Mouse (Mus musculus): ENCODE data around the gene Medag. TPM values are rescaled to one million over a fixed set of nuclear protein-coding genes. Genes with fewer than 3 reads are reported as not detected.

Medag gene
- polyA plus RNA-seq, 1 experiment from 2014 or later: 1.4 TPM

DNA sequence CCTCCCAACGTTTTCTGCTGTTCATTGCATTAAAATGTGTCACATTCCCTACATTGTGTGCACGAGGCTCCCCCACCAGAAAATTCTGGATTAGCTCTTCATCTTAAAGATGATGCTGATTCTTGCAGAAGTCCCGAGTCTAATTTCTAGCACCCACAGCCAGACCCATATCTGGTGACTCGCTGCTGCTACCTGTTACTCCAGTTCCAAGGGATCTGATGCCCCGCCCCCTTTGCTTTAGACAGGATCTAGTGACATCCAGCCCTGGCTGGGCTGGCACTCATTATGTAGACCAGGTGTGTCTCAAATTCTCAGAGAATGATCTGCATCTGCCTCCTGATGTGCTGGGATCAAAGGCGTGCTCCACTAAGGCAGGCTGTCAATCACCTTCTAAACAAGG lies 25.6 kb downstream of the Medag start:
- peaks cover 34% of the 10 kb centered on the region for H3K4me1 ChIP-seq (replicated peaks)
- no peak overlapping the region for H3K9ac ChIP-seq
- WGBS: 81% methylated on average over 6 of the region's 6 CpGs
- H3K27me3 ChIP-seq: no peaks in the 10 kb centered on the region
- no peak for ATAC-seq (ENCODE audit: low read depth)
- H3K36me3 ChIP-seq: no peaks in the 10 kb centered on the region
- no peak overlapping the region for H3K27ac ChIP-seq (replicated peaks)
- no peak overlapping the region for H3K4me2 ChIP-seq
- H3K9me3 ChIP-seq: no peaks in the 10 kb centered on the region
- H3K4me3 ChIP-seq: no peak overlapping the region

GRCm38 (mm10) chr5:149439531-149440179 lies 28.1 kb downstream of the Medag start, which contains the start of gene Tex26:
Gene Tex26, plus strand, starts transcription at chr5:149439660.
- Histone ChIP-seq H3K4me2 (peak within 1 kb of the TSS; percentile 83), H3K9ac (peak within 1 kb of the TSS; percentile 78), H3K9me3 (no peaks in the 10 kb centered on the region), H3K27me3 (no peaks in the 10 kb centered on the region), H3K36me3 (no peaks in the 10 kb centered on the region), H3K4me3 (peak within 1 kb of the TSS; percentile 45), H3K4me1 (replicated peaks) (peaks cover 39% of the 10 kb centered on the region), H3K27ac (replicated peaks) (peak within 1 kb of the TSS; percentile 99)
- 0% methylated on average over 25 of the region's 25 CpGs for WGBS
- peak; percentile 92 for ATAC-seq (ENCODE audit: low read depth)

- peaks cover 39% of the 10 kb centered on the region for H3K4me1 ChIP-seq (replicated peaks)
- H3K9me3 ChIP-seq: no peaks in the 10 kb centered on the region
- peak; percentile 88 for ATAC-seq (ENCODE audit: low read depth)
- peak overlapping the region; percentile 45 for H3K4me3 ChIP-seq
- peak overlapping the region; percentile 99 for H3K27ac ChIP-seq (replicated peaks)
- WGBS: 3% methylated on average over 16 of the region's 18 CpGs
- H3K4me2 ChIP-seq: peak overlapping the region; percentile 83
- H3K27me3 ChIP-seq: no peaks in the 10 kb centered on the region
- H3K9ac ChIP-seq: peak overlapping the region; percentile 78
- no peaks in the 10 kb centered on the region for H3K36me3 ChIP-seq
Measured at GRCm38 (mm10) chr5:149440180-149440573, 28.6 kb downstream of the Medag start.

DNA sequence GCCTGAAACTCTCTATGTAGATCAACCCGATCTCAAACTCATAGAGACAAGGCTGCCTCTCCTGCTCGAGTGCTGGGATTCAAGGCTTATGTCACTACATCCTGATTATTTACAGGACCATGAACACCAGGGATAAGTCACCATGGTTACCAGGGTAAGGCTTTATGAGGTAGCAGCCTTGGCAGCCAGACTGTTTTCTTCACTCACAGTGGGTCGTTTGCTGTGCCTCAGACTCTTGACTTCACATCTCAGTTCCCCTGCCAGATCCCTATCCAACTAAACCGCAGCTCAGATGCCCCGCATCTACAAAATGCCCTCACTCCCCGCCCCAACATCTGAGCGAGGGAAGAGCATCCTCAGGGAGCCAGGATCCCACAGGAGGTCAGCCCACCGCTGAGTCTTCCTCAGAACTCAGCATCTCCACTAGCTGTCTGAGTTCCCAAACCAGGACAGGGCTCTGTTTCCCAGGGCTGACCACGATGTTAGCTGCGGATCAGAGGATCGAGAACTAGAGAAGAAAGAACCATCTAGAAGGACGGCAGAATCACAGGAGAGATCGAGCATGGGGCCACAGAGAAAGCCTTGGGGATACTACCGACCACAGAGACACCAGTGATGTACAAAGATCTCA lies 30.2 kb downstream of the Medag start:
- ATAC-seq (ENCODE audit: low read depth): no peak
- Histone ChIP-seq H3K27me3 (no peaks in the 10 kb centered on the region), H3K9me3 (no peaks in the 10 kb centered on the region), H3K4me1 (replicated peaks) (peaks cover 39% of the 10 kb centered on the region), H3K36me3 (no peaks in the 10 kb centered on the region), H3K9ac (no peak overlapping the region), H3K4me3 (no peak overlapping the region), H3K4me2 (no peak overlapping the region), H3K27ac (replicated peaks) (peak overlapping the region; percentile 99)
- 59% methylated on average over 14 of the region's 14 CpGs for WGBS

GRCm38 (mm10) chr5:149442277-149442660 lies 30.7 kb downstream of the Medag start:
- Histone ChIP-seq H3K9ac (no peak overlapping the region), H3K27ac (replicated peaks) (no peak overlapping the region; the same call in 1 of the 2 replicates), H3K9me3 (no peaks in the 10 kb centered on the region), H3K27me3 (no peaks in the 10 kb centered on the region), H3K36me3 (no peaks in the 10 kb centered on the region), H3K4me2 (no peak overlapping the region), H3K4me3 (no peak overlapping the region), H3K4me1 (replicated peaks) (peaks cover 39% of the 10 kb centered on the region)
- no peak for ATAC-seq (ENCODE audit: low read depth)
- WGBS: 84% methylated on average over 15 of the region's 15 CpGs

DNA sequence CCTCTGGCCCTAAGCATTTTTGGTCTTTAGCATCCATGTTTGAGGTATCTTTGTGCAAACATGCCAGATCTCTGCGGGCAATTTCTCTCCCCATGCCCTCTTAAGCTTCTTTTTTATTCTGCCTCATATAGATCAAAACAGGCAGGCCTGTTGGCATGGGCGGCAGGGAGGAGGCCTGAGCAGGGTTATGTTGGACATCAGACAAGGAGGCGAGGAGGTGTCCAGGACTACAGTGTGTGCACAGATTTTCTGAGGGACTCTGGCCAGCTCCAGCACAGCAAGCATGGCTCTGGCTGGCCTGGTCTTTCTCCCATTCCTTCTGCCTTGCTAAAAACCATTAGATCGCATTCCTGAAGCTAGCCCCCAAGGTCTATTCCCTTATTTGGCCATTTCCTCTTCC lies 32.9 kb downstream of the Medag start:
- Histone ChIP-seq H3K9me3 (no peaks in the 10 kb centered on the region; the same call in 1 of the 2 replicates), H3K4me2 (no peak overlapping the region), H3K27me3 (no peaks in the 10 kb centered on the region), H3K9ac (no peak overlapping the region), H3K36me3 (no peaks in the 10 kb centered on the region), H3K4me3 (no peak overlapping the region), H3K27ac (replicated peaks) (no peak overlapping the region), H3K4me1 (replicated peaks) (peaks cover 29% of the 10 kb centered on the region)
- WGBS: 91% methylated on average over 4 of the region's 4 CpGs
- no peak for ATAC-seq (ENCODE audit: low read depth)

DNA sequence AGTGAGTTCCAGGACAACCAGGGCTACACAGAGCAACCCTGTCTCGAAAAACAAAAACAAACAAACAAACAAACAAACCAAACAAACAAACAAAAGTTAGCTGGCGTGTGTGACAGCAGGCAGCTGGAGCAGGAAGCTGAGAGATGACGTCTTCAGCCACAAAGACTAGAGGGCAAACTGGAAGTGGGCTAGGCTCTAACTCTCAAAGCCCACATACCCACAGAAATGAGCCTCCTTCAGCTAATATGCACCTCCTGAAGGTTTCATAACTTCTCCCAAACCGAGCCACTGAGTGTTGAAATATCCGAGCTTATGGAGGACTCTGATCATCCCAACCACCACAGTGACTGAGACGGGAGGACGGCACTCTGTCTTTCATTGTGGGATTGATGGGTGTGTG lies 34.9 kb downstream of the Medag start:
- H3K36me3 ChIP-seq: no peaks in the 10 kb centered on the region
- no peak overlapping the region for H3K4me2 ChIP-seq
- ATAC-seq (ENCODE audit: low read depth): no peak
- no peak overlapping the region for H3K9ac ChIP-seq
- no peak overlapping the region for H3K4me3 ChIP-seq
- H3K9me3 ChIP-seq: no peaks in the 10 kb centered on the region; the same call in 1 of the 2 replicates
- 89% methylated on average over 7 of the region's 7 CpGs for WGBS
- H3K4me1 ChIP-seq (replicated peaks): peaks cover 15% of the 10 kb centered on the region
- H3K27ac ChIP-seq (replicated peaks): no peak overlapping the region
- H3K27me3 ChIP-seq: no peaks in the 10 kb centered on the region

DNA sequence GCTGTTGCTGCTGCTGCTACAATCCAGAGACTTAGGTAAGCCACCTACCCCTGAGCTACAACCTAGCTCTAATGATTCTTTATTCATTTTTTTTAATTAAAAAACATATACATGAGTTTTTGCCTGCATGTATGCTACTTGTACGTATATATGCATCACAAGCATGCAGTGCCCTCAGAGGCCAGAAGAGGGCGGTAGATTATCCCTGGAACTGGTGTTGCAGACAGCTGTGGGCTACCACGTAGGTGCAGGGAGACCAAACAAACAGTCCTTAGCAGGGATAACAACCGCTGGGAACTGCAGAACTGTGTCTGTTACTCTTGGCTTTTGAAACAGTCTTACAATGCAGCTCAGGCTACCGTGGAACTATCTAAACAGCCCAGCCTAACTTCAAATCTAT lies 36.2 kb downstream of the Medag start:
- WGBS: 82% methylated on average over 5 of the region's 5 CpGs
- Histone ChIP-seq H3K4me2 (no peak overlapping the region), H3K4me1 (replicated peaks) (peaks cover 3% of the 10 kb centered on the region; the same call in 1 of the 2 replicates), H3K9ac (no peak overlapping the region), H3K27ac (replicated peaks) (no peak overlapping the region), H3K36me3 (no peaks in the 10 kb centered on the region), H3K27me3 (no peaks in the 10 kb centered on the region), H3K9me3 (no peaks in the 10 kb centered on the region; the same call in 1 of the 2 replicates), H3K4me3 (no peak overlapping the region)
- no peak for ATAC-seq (ENCODE audit: low read depth)

DNA sequence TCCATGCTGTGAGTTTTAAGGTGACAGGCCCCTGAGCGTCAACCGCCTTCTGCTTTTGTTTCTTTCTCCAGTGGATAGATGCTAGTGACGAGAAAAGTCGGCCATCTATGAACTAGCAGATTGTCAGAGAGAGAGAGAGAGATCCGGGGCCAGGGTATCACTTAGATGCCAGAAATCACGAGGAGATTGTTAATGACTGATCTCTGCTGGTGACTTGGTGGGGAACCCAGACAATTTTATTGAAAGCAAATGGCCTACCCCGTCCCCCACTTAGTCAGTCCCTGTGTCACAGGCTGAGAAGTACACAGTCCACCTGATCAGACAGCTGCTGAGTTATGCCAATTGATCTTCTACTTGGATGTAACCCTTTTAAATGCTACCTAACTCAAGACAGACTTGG lies 37.9 kb downstream of the Medag start:
- Histone ChIP-seq H3K4me2 (no peak overlapping the region), H3K4me3 (no peak overlapping the region), H3K36me3 (no peaks in the 10 kb centered on the region), H3K27ac (replicated peaks) (no peak overlapping the region), H3K9me3 (no peaks in the 10 kb centered on the region; the same call in 1 of the 2 replicates), H3K4me1 (replicated peaks) (0 out of 2 replicates have a peak, but pooled peaks cover 3% of the 10 kb centered on the region), H3K9ac (no peak overlapping the region), H3K27me3 (no peaks in the 10 kb centered on the region)
- 81% methylated on average over 7 of the region's 7 CpGs for WGBS
- no peak for ATAC-seq (ENCODE audit: low read depth)

DNA sequence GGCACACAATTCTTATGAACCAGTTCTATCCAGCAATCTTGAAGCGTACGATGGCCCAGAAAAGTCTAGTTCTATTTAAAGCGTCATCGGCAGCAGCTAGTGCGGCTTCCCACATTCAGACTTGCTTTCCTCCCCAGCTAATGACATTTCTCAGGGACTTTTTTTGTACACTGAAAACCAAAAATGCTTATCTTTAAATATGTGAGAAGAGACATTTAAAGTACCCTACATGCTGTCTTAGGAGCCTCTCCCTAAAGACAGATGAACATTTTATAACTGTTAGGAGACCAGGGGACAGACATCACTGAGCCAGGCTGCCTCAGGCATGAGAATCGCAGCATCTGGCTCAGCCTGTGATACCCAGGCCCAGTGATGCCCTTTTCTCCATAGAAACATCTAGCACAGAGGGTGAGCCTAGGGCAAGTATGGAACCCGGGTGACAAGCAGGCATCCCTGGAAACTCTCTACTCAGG lies 39.7 kb downstream of the Medag start:
- Histone ChIP-seq H3K27me3 (no peaks in the 10 kb centered on the region), H3K27ac (replicated peaks) (peak overlapping the region; percentile 56), H3K9me3 (no peaks in the 10 kb centered on the region; the same call in 1 of the 2 replicates), H3K4me3 (no peak overlapping the region), H3K4me2 (no peak overlapping the region), H3K4me1 (replicated peaks) (0 out of 2 replicates have a peak, but pooled peaks cover 8% of the 10 kb centered on the region), H3K36me3 (no peaks in the 10 kb centered on the region), H3K9ac (0 out of 2 replicates have a peak overlapping the region, but pooled peaks have one; percentile 3)
- ATAC-seq (ENCODE audit: low read depth): no peak
- 78% methylated on average over 7 of the region's 7 CpGs for WGBS

DNA sequence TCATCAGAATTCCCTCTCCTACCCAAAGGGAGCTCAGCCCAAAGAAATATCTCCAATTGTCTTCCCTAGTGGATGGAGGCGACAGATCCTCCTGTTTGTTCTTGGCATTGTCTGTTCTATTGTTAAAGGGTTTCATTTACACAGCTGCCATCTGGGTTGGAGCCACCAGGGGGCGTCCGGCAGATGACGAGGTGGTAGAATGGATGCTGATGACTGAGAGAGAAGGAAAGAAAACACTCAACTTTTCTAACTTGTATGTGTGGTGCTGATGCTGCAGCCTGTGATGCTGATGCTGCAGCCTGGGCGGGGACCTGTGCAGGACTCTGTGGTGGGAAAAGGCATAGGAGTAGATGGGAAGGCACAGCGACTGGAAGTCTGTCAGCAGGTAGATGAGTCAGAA lies 42.7 kb downstream of the Medag start:
- WGBS: 31% methylated on average over 6 of the region's 6 CpGs
- ATAC-seq (ENCODE audit: low read depth): no peak
- H3K9ac ChIP-seq: no peak overlapping the region
- H3K4me3 ChIP-seq: no peak overlapping the region
- no peak overlapping the region for H3K27ac ChIP-seq (replicated peaks)
- no peak overlapping the region for H3K4me2 ChIP-seq
- no peaks in the 10 kb centered on the region for H3K27me3 ChIP-seq
- H3K36me3 ChIP-seq: no peaks in the 10 kb centered on the region
- 0 out of 2 replicates have a peak, but pooled peaks cover 14% of the 10 kb centered on the region for H3K4me1 ChIP-seq (replicated peaks)
- no peaks in the 10 kb centered on the region for H3K9me3 ChIP-seq

DNA sequence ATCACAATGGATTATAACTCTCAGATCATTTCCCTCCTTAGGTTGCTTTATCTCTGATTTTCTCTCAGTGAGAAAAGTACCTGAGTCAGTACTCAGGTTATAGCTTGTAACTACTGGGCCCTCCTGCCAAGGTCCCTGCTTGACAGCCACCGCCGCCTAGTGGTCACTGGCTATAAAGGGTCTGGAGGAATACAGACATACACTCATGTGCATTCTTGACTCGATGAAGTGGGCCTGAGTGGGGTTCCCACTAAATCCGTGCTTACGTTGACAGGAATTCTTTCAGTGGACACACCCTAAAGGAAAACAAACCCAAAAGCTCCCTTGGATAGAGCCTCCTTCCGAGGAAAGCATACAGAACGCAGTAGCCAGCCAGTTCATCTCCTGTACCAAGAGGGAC lies 45.0 kb downstream of the Medag start:
- Histone ChIP-seq H3K27ac (replicated peaks) (no peak overlapping the region), H3K4me2 (no peak overlapping the region), H3K27me3 (no peaks in the 10 kb centered on the region), H3K4me1 (replicated peaks) (peaks cover 19% of the 10 kb centered on the region), H3K36me3 (no peaks in the 10 kb centered on the region), H3K4me3 (no peak overlapping the region), H3K9ac (no peak overlapping the region), H3K9me3 (no peaks in the 10 kb centered on the region)
- 91% methylated on average over 7 of the region's 7 CpGs for WGBS
- no peak for ATAC-seq (ENCODE audit: low read depth)
